Comparison of ENCODE assay signal across 8 mouse cellular contexts in the genomic region with DNA sequence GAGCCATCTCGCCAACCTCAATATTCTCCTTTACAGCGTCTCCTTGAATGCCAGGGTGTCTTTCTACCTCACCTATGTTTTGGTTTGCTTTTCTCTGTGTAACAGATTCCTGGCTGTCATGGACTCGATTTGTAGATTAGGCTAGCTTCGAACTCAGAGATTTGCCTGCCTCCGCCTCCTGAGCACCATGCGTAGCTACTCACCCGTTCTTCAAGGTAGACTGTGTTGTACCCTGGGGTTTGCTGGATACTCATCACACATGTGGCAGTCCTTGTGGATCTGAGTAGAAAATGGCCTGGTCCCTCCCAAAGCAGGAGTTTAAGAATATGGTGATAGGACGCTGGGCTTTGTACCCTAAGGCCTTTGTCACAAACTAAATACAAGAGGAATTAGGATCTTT. TPM values are rescaled to one million over a fixed set of nuclear protein-coding genes. Genes with fewer than 3 reads are reported as not detected.
A peak's percentile ranks its signal among the peaks of the same experiment; 100 is the strongest.
DNase-seq lines count a peak whose midpoint lies in the region; ATAC-seq and TF ChIP-seq lines count a peak whose summit lies in the region.

No protein-coding gene starts in this region.

- no peaks in the 10 kb centered on the region for H3K27me3 ChIP-seq in kidney, postnatal 0 days (ENCODE audit: insufficient read depth, low read length)
- H3K27me3 ChIP-seq in hindbrain, embryonic 11.5 days (ENCODE audit: control insufficient read depth, insufficient read depth, low read length), result no peaks in the 10 kb centered on the region
- no peaks in the 10 kb centered on the region for H3K27me3 ChIP-seq in midbrain, embryonic 13.5 days

- peak overlapping the region; percentile 69 for H3K27ac ChIP-seq in kidney, postnatal 0 days
- H3K27ac ChIP-seq in brown adipose tissue, adult 24 weeks (replicated peaks; ENCODE audit: low read depth, low read length), result peak overlapping the region; percentile 62; the same call in 1 of the 2 replicates
- peak overlapping the region; percentile 30; the same call in 1 of the 2 replicates for H3K27ac ChIP-seq in hindbrain, embryonic 11.5 days (ENCODE audit: low read depth, low read length)
- H3K27ac ChIP-seq in midbrain, embryonic 13.5 days, result peak overlapping the region; percentile 69

- no peak for ATAC-seq in kidney, postnatal 0 days (replicated peaks; ENCODE audit: low FRiP score, low read depth)
- ATAC-seq in hindbrain, embryonic 11.5 days (ENCODE audit: low FRiP score), result no peak
- no peak for ATAC-seq in midbrain, embryonic 13.5 days

- DNase-seq in kidney, postnatal 0 days (ENCODE audit: low spot score), result peak; percentile 7
- DNase-seq in kidney, adult 8-10 months, result no peak
- peak; percentile 31 for DNase-seq in hindbrain, embryonic 11.5 days (ENCODE audit: low spot score)
- no peak for DNase-seq in gastrocnemius, adult 18-20 months (ENCODE audit: low spot score)
- no peak for DNase-seq in thymus, postnatal 0 days (ENCODE audit: low spot score)
- DNase-seq in cerebellum, adult 18-20 months, result no peak

- peak overlapping the region; percentile 51; the same call in 1 of the 2 replicates for H3K9ac ChIP-seq in kidney, postnatal 0 days (ENCODE audit: low read depth, low read length)
- H3K9ac ChIP-seq in hindbrain, embryonic 11.5 days (ENCODE audit: low read depth, low read length), result peak overlapping the region; percentile 56
- peak overlapping the region; percentile 71 for H3K9ac ChIP-seq in midbrain, embryonic 13.5 days (replicated peaks)

- TF ChIP-seq CTCF in kidney, postnatal 0 days (IDR thresholded peaks at IDR 0.05; ENCODE audit: low read depth), result no peak

- H3K9me3 ChIP-seq in kidney, postnatal 0 days (replicated peaks; ENCODE audit: low read length), result no peaks in the 10 kb centered on the region
- no peaks in the 10 kb centered on the region for H3K9me3 ChIP-seq in hindbrain, embryonic 11.5 days (ENCODE audit: control insufficient read depth, low read length)
- no peaks in the 10 kb centered on the region for H3K9me3 ChIP-seq in midbrain, embryonic 13.5 days

- H3K36me3 ChIP-seq in kidney, postnatal 0 days (ENCODE audit: insufficient read depth, low read length), result peaks cover 26% of the 10 kb centered on the region; the same call in 1 of the 2 replicates
- H3K36me3 ChIP-seq in hindbrain, embryonic 11.5 days (ENCODE audit: control insufficient read depth, insufficient read depth, low read length), result no peaks in the 10 kb centered on the region
- peaks cover 42% of the 10 kb centered on the region for H3K36me3 ChIP-seq in midbrain, embryonic 13.5 days

- WGBS in kidney, postnatal 0 days, result 10% methylated on average over 8 of the region's 8 CpGs
- WGBS in hindbrain, embryonic 11.5 days, result 16% methylated on average over 8 of the region's 8 CpGs
- 12% methylated on average over 8 of the region's 8 CpGs for WGBS in midbrain, embryonic 13.5 days

- peaks cover 3% of the 10 kb centered on the region; the same call in 1 of the 2 replicates for H3K4me1 ChIP-seq in kidney, postnatal 0 days (replicated peaks; ENCODE audit: insufficient read depth, low read length)
- H3K4me1 ChIP-seq in brown adipose tissue, adult 24 weeks (ENCODE audit: control insufficient read depth, insufficient read depth, insufficient read length, low read length), result peaks cover 8% of the 10 kb centered on the region
- peaks cover 4% of the 10 kb centered on the region; the same call in 1 of the 2 replicates for H3K4me1 ChIP-seq in hindbrain, embryonic 11.5 days (replicated peaks; ENCODE audit: control insufficient read depth, insufficient read depth, low read length)
- peaks cover 25% of the 10 kb centered on the region for H3K4me1 ChIP-seq in midbrain, embryonic 13.5 days (replicated peaks)

- H3K4me2 ChIP-seq in kidney, postnatal 0 days (ENCODE audit: low read length), result peak overlapping the region; percentile 82
- H3K4me2 ChIP-seq in hindbrain, embryonic 11.5 days (replicated peaks; ENCODE audit: low read depth, low read length), result peak overlapping the region; percentile 51
- H3K4me2 ChIP-seq in midbrain, embryonic 13.5 days (replicated peaks), result peak overlapping the region; percentile 87

- peak overlapping the region; percentile 95 for H3K4me3 ChIP-seq in kidney, postnatal 0 days (replicated peaks; ENCODE audit: low read depth, low read length)
- peak overlapping the region; percentile 69 for H3K4me3 ChIP-seq in brown adipose tissue, adult 24 weeks (ENCODE audit: insufficient read depth, low read depth, low read length)
- peak overlapping the region; percentile 71 for H3K4me3 ChIP-seq in hindbrain, embryonic 11.5 days (ENCODE audit: low read depth, low read length)
- peak overlapping the region; percentile 90 for H3K4me3 ChIP-seq in midbrain, embryonic 13.5 days (replicated peaks)

RNA-seq across cellular contexts. Expression of gene Slc35e1, which starts 1.0 kb away (rescaled TPM):
- 9.1 and 9.8 TPM in 2 replicates for polyA plus RNA-seq in kidney, postnatal 0 days (2015; fragmentation: Nextera tagmentation; extraction: Ambion mirVana)
- 15.0 and 15.8 TPM in 2 replicates for polyA plus RNA-seq in brown adipose tissue, adult 24 weeks (2012; ENCODE audit: insufficient read depth, insufficient read length, missing spikeins)
- polyA plus RNA-seq in hindbrain, embryonic 11.5 days (2014; fragmentation: Nextera tagmentation; extraction: Ambion mirVana), result 10.7 and 13.0 TPM in 2 replicates
- 9.0 and 11.9 TPM in 2 replicates for polyA plus RNA-seq in midbrain, embryonic 13.5 days (2015; fragmentation: Nextera tagmentation; extraction: Ambion mirVana)
- total RNA-seq in gastrocnemius, adult 18-20 months (2021), result 10 to 100 TPM; 48.0 to 51.1 TPM
- polyA plus RNA-seq in thymus, postnatal 0 days (2015; fragmentation: Nextera tagmentation; extraction: Ambion mirVana), result 11.9 and 13.8 TPM in 2 replicates

RNA-seq across cellular contexts. Expression of gene Cherp, which starts 18.4 kb away (rescaled TPM):
- 38.7 and 39.1 TPM in 2 replicates for polyA plus RNA-seq in kidney, postnatal 0 days (2015; fragmentation: Nextera tagmentation; extraction: Ambion mirVana)
- polyA plus RNA-seq in brown adipose tissue, adult 24 weeks (2012; ENCODE audit: insufficient read depth, insufficient read length, missing spikeins), result 12.8 and 17.7 TPM in 2 replicates
- polyA plus RNA-seq in hindbrain, embryonic 11.5 days (2014; fragmentation: Nextera tagmentation; extraction: Ambion mirVana), result 49.8 and 53.0 TPM in 2 replicates
- polyA plus RNA-seq in midbrain, embryonic 13.5 days (2015; fragmentation: Nextera tagmentation; extraction: Ambion mirVana), result 49.7 and 56.3 TPM in 2 replicates
- 10 to 100 TPM; 21.2 to 22.6 TPM for total RNA-seq in gastrocnemius, adult 18-20 months (2021)
- 36.7 and 41.3 TPM in 2 replicates for polyA plus RNA-seq in thymus, postnatal 0 days (2015; fragmentation: Nextera tagmentation; extraction: Ambion mirVana)

RNA-seq across cellular contexts. Expression of gene 1700030K09Rik, which starts 49.7 kb away (rescaled TPM):
- 10.4 TPM in 2 replicates for polyA plus RNA-seq in kidney, postnatal 0 days (2015; fragmentation: Nextera tagmentation; extraction: Ambion mirVana)
- 3.1 and 4.9 TPM in 2 replicates for polyA plus RNA-seq in brown adipose tissue, adult 24 weeks (2012; ENCODE audit: insufficient read depth, insufficient read length, missing spikeins)
- 11.4 and 13.4 TPM in 2 replicates for polyA plus RNA-seq in hindbrain, embryonic 11.5 days (2014; fragmentation: Nextera tagmentation; extraction: Ambion mirVana)
- 17.5 and 18.8 TPM in 2 replicates for polyA plus RNA-seq in midbrain, embryonic 13.5 days (2015; fragmentation: Nextera tagmentation; extraction: Ambion mirVana)
- total RNA-seq in gastrocnemius, adult 18-20 months (2021), result 1 to 10 TPM; 3.5 to 4.2 TPM
- polyA plus RNA-seq in thymus, postnatal 0 days (2015; fragmentation: Nextera tagmentation; extraction: Ambion mirVana), result 8.0 and 8.4 TPM in 2 replicates

RNA-seq across cellular contexts. Expression of gene Calr3, which starts 49.7 kb away (rescaled TPM):
- 2.1 and 2.2 TPM in 2 replicates for polyA plus RNA-seq in kidney, postnatal 0 days (2015; fragmentation: Nextera tagmentation; extraction: Ambion mirVana)
- 13.0 and 13.1 TPM in 2 replicates for polyA plus RNA-seq in brown adipose tissue, adult 24 weeks (2012; ENCODE audit: insufficient read depth, insufficient read length, missing spikeins)
- polyA plus RNA-seq in hindbrain, embryonic 11.5 days (2014; fragmentation: Nextera tagmentation; extraction: Ambion mirVana), result 0.74 and 1.3 TPM in 2 replicates
- polyA plus RNA-seq in midbrain, embryonic 13.5 days (2015; fragmentation: Nextera tagmentation; extraction: Ambion mirVana), result 0.75 and 1.7 TPM in 2 replicates
- 1 to 10 TPM; 3.5 to 4.7 TPM for total RNA-seq in gastrocnemius, adult 18-20 months (2021)
- 1.4 TPM in 2 replicates for polyA plus RNA-seq in thymus, postnatal 0 days (2015; fragmentation: Nextera tagmentation; extraction: Ambion mirVana)

RNA-seq across cellular contexts. Expression of gene Med26, which starts 54.7 kb away (rescaled TPM):
- 11.9 and 12.2 TPM in 2 replicates for polyA plus RNA-seq in kidney, postnatal 0 days (2015; fragmentation: Nextera tagmentation; extraction: Ambion mirVana)
- polyA plus RNA-seq in brown adipose tissue, adult 24 weeks (2012; ENCODE audit: insufficient read depth, insufficient read length, missing spikeins), result 3.3 TPM in 2 replicates
- polyA plus RNA-seq in hindbrain, embryonic 11.5 days (2014; fragmentation: Nextera tagmentation; extraction: Ambion mirVana), result 11.2 and 13.0 TPM in 2 replicates
- 16.6 and 17.7 TPM in 2 replicates for polyA plus RNA-seq in midbrain, embryonic 13.5 days (2015; fragmentation: Nextera tagmentation; extraction: Ambion mirVana)
- 10 to 100 TPM in 1 of 2 experiments, 1 to 10 TPM in 1; 7.4 to 15.8 TPM for total RNA-seq in gastrocnemius, adult 18-20 months (2021)
- polyA plus RNA-seq in thymus, postnatal 0 days (2015; fragmentation: Nextera tagmentation; extraction: Ambion mirVana), result 12.7 and 15.1 TPM in 2 replicates

Comparison
In these comparisons a context has a peak if more than half of its experiments do, and no peak if none do; other contexts are left out.
1. DNase-seq: peak in kidney, postnatal 0 days (single experiment) and hindbrain, embryonic 11.5 days (single experiment); none in kidney, adult 8-10 months (0 of 2), gastrocnemius, adult 18-20 months (single experiment), thymus, postnatal 0 days (single experiment) and cerebellum, adult 18-20 months (0 of 2).
2. Peak in every context shown above with its lines, with median percentiles within 50 percentile points of each other: H3K27ac ChIP-seq, H3K4me2 ChIP-seq, H3K4me3 ChIP-seq and H3K9ac ChIP-seq.